Mouse (Mus musculus) hindbrain, embryonic 13.5 days (tissue): ENCODE measurements at regions not wholly inside any gene's neighbourhood (a gene's known extent, or its start where the extent isn't known, plus 50 kb on each side); places are given as distances from the start of the nearest gene placed in this dataset.

Experiments
- ATAC-seq: fragments of 200-750 bp; cut with Nextera tagmentation; 2 replicates; pipeline ENCODE4 v1.8.0; 2017; ENCODE audit warnings: moderate TSS enrichment; ENCODE audit not compliant: low FRiP score
- H3K27ac ChIP-seq: fragments of 300-500 bp; sonication (generic); 2 replicates; pipeline ENCODE4 v1.5.1; 2015; ENCODE audit warnings: inconsistent platforms, mild to moderate bottlenecking, moderate library complexity
- H3K27me3 ChIP-seq: fragments of 300-500 bp; sonication (generic); 2 replicates; pipeline ENCODE4 v1.6.1; 2015; ENCODE audit warnings: mild to moderate bottlenecking, inconsistent platforms
- H3K36me3 ChIP-seq: fragments of 300-500 bp; sonication (generic); 2 replicates; pipeline ENCODE4 v1.6.1; 2015; ENCODE audit warnings: mild to moderate bottlenecking, inconsistent platforms
- H3K4me1 ChIP-seq: fragments of 300-500 bp; sonication (generic); replicated peaks from 2 replicates; pipeline ENCODE4 v1.6.1; 2015; ENCODE audit warnings: inconsistent platforms
- H3K4me2 ChIP-seq: fragments of 300-500 bp; sonication (generic); 2 replicates; pipeline ENCODE4 v1.6.1; 2015; ENCODE audit warnings: inconsistent platforms, mild to moderate bottlenecking, moderate library complexity
- H3K4me3 ChIP-seq: fragments of 300-500 bp; sonication (generic); 2 replicates; pipeline ENCODE4 v1.5.1; 2015; ENCODE audit warnings: mild to moderate bottlenecking, inconsistent platforms
- H3K9ac ChIP-seq: fragments of 300-500 bp; sonication (generic); 2 replicates; pipeline ENCODE4 v1.6.1; 2015; ENCODE audit warnings: mild to moderate bottlenecking, inconsistent platforms
- H3K9me3 ChIP-seq: fragments of 300-500 bp; sonication (generic); 2 replicates; pipeline ENCODE4 v1.6.1; 2016; ENCODE audit warnings: inconsistent platforms
- WGBS: fragments of 180-500 bp; shearing (Covaris S2); methylation state at CpG from one replicate; pipeline ENCODE4 v1.1.7; 2015; 5-methylcytosine and 5-hydroxymethylcytosine counted together

GRCm38 (mm10) chr2:173465006-173465620 is 57.3 kb upstream of the 1700021F07Rik start:
- Histone ChIP-seq H3K4me2 (no peak overlapping the region), H3K4me3 (no peak overlapping the region), H3K4me1 (no peaks in the 10 kb centered on the region), H3K27me3 (no peaks in the 10 kb centered on the region), H3K9ac (no peak overlapping the region), H3K9me3 (0 out of 2 replicates have a peak, but pooled peaks cover 5% of the 10 kb centered on the region), H3K27ac (no peak overlapping the region), H3K36me3 (no peaks in the 10 kb centered on the region)
- 71% methylated on average over 6 of the region's 6 CpGs for WGBS
- no peak for ATAC-seq

DNA sequence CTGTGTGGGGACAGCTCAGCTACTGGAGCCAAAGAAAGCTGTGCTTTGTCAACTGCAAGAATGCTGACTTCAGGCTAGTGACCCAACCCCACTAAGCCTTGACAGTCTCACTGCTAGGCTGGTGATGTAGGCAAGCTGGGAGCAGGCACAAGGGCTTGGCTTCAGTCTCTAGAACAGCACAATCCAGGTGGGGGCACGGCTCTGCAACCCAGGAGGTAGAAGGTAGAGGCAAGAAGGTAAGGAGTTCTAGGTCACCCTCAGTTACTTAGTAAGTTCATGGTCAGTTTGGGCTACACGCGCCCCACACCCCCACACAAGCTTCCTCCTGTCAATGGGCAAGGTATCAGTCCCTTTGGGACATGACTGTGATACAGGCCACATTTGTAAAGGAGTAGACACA is 54.2 kb upstream of the 1700021F07Rik start:
- no peaks in the 10 kb centered on the region for H3K9me3 ChIP-seq
- no peak overlapping the region for H3K4me3 ChIP-seq
- no peaks in the 10 kb centered on the region for H3K36me3 ChIP-seq
- H3K4me2 ChIP-seq, result no peak overlapping the region
- no peak overlapping the region for H3K9ac ChIP-seq
- no peaks in the 10 kb centered on the region for H3K27me3 ChIP-seq
- no peak for ATAC-seq
- no peaks in the 10 kb centered on the region for H3K4me1 ChIP-seq
- WGBS, result 77% methylated on average over 3 of the region's 3 CpGs
- no peak overlapping the region for H3K27ac ChIP-seq

DNA sequence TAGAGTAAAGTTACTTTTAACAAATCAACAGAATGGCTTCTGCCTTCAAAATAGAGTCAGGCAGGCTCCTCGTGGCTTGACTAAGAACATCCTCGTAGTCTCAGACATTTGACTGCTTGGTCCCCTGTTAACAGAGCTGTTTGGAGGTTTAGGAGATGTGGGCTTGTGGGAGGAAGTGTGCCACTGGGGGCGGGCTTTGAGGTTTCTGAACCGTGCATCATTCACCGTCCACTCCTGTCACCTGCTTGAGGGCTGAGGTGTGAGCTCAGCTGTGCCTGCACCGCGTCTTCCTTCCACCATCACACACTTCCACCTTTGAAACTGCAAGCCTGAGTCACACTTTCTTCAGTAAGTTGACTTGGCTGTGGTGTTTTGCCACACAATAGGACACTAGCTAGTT is 52.6 kb upstream of the 1700021F07Rik start:
- no peak overlapping the region for H3K9ac ChIP-seq
- 80% methylated on average over 7 of the region's 7 CpGs for WGBS
- no peaks in the 10 kb centered on the region for H3K36me3 ChIP-seq
- no peak overlapping the region for H3K4me2 ChIP-seq
- H3K4me3 ChIP-seq, result no peak overlapping the region
- H3K27ac ChIP-seq, result no peak overlapping the region
- no peak for ATAC-seq
- H3K4me1 ChIP-seq, result no peaks in the 10 kb centered on the region
- no peaks in the 10 kb centered on the region for H3K27me3 ChIP-seq
- H3K9me3 ChIP-seq, result no peaks in the 10 kb centered on the region
